Mouse (Mus musculus) left cerebral cortex, adult 8-10 months (tissue): ENCODE results near the gene Cacna1b. TPM values are rescaled to one million over a fixed set of nuclear protein-coding genes. Genes with fewer than 3 reads are reported as not detected.

Experiments
- DNase-seq, 2 experiments: peaks; one replicate each; pipeline ENCODE4 v3.0.0; 2022; ENCODE audit warnings: low spot score in 2 of 2
- total RNA-seq, 4 experiments: library from RNA; stranded (reverse); gene quantifications; 2 replicates each; pipeline ENCODE4 v1.2.4; 2022

Cacna1b gene
- 10 to 100 TPM; 72.0 to 83.7 (median 80.1) TPM for total RNA-seq

DNA sequence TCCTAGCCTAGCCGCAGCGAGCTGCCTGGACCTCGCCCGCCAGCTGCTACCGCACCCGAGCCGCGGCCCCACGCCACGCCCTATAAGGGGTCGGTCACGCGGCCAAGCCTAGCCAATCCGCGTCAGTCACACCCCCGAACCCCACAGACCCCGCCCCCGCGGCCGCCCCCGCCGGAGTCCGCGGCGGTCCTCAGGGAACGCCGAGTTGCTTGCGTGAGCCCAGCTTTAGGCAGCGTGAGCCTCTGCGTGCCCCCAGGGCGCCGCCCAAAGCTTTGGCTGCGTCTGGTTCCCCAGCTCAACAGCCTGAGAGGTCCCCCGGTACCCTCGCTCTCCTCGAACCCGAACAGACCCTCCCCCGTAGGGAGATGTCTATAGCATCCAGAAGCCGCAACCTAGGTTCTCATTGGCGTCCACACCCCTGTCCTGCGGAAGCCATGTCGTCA is at the start of gene Cacna1b:
TSS of gene Cacna1b (minus strand) at position 38 of the 443 bp plus-strand sequence.
- peak; percentile 88 to 92 for DNase-seq

GRCm38 (mm10) chr2:24809746-24810145 is 46.8 kb upstream of the Cacna1b start:
- DNase-seq = no peak

DNA sequence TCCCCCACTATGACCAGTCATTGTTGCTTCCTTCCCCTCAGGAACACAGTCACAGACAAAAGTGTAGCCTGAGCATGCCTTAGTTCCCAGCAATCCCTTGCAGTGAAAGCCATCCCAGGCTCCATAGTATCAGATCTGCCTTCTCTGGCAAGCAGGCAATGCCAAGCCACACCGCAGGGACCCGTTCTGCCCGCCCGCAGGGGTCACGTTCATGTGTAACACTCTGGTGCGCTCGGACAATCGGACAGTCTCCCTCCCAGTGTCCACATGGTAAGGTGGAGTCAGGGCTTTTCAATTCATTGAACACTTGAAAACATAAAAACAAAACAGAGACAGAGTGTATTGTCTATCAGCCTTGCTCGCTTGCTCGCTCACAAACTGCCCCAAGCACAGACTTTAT is 44.7 kb upstream of the Cacna1b start:
- DNase-seq = no peak

- DNase-seq = peak in 1 of 2 experiments; percentile 62
These were observed 44.1 kb upstream of the Cacna1b start for GRCm38 (mm10) chr2:24807036-24807435.

- DNase-seq = peak in 1 of 2 experiments; percentile 26
These were observed 43.2 kb upstream of the Cacna1b start for GRCm38 (mm10) chr2:24806143-24806542.

GRCm38 (mm10) chr2:24805621-24806020 is 42.7 kb upstream of the Cacna1b start:
- no peak for DNase-seq

- no peak for DNase-seq
These were observed 34.0 kb upstream of the Cacna1b start for GRCm38 (mm10) chr2:24796833-24797457.

GRCm38 (mm10) chr2:24787250-24787649 is 24.3 kb upstream of the Cacna1b start:
- DNase-seq = no peak

GRCm38 (mm10) chr2:24781253-24781652 is 18.3 kb upstream of the Cacna1b start:
- DNase-seq = no peak

DNA sequence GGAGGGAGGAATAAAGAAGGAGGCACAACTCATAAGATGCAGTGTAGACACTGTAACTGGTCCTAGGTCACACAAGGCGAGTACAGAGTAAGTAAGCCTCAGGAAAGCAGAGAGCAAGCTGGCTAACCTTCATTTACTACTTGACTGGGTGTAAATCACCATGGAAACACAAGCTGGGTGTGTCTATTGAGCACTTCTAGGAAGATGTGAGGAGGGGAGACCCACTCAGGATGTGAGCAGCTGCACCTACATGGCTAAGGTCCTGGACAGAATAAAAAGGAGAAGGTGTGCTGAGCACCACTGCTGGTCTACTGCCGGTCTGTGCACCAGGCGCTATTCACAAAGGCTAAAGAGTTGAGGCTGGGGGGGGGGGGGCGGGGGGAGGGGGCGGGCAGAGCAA is 13.9 kb upstream of the Cacna1b start:
- no peak for DNase-seq

DNA sequence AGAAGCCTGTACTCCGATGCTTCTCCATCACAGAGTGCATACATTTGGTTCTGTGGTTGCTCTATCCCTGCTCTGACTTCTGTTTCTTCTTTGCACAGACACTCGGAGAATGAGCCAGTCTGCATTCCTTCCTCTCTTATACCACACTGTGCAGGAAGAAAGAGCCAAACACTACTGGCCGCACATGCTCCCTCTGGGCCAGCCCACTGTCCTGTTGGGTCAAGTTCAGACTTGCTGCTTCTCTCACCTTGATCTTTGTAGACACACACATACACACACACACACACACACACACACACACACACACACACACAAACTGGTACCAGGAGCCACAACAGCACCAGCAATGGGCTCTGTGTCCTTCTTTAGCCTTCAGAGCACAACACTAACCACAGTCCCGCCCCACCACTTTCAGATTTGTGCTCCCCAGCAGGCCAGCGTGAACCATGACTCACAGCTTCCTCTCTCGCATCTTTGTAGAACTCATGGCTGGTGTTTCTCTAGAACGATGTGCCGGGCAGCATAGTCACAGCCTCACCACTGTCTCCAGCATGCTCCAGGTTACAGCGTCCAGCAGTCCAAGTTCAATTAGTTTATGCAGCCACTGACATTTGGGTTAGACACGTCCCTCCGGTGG is 13.1 kb upstream of the Cacna1b start:
- DNase-seq = no peak

DNA sequence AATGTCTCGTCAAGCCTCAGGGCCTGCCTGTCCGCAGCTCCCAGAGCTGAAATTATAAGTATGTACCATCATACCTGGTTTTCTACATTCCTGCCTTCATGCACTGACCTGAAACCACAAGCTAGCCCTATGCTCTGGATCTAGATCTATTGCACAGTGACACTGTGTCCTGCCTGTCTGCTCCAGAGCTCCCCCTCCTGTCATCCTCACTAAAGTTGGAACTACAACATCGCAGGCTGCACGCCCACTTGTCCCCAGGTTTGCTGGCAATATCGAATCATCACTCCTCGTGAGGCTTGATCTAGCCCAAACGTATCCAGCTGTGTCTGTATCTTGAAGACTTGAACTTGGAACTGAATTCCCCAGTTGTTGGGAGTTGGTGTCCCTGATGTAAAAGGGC is 11.9 kb upstream of the Cacna1b start:
- DNase-seq = no peak

GRCm38 (mm10) chr2:24770861-24771260 is 7.9 kb upstream of the Cacna1b start:
- no peak for DNase-seq

- peak; percentile 40 to 67 for DNase-seq
These were observed 449 bp downstream of the Cacna1b start for GRCm38 (mm10) chr2:24762446-24762960.

GRCm38 (mm10) chr2:24761923-24762445 is 968 bp downstream of the Cacna1b start:
- peak; percentile 54 to 70 for DNase-seq

DNA sequence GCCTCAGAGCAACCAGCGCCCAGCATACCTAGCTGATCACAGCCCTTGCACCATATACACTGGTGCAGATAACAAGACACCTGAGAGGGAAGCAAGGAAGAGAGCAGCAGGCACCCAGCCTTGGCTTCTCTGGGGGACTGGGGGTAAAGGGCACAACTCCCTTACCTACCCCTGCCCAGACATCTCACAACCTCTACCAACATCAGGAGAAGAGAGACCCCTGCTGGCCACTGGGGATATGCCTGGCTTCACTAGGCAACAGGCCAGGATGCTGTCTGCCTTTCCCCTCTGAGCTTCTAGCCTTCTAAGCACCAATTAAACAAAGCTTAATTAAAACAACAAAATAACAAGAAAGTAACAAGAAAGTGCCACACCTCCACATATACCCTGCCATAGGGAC is 7.7 kb downstream of the Cacna1b start:
- DNase-seq = peak in 1 of 2 experiments; percentile 47

DNA sequence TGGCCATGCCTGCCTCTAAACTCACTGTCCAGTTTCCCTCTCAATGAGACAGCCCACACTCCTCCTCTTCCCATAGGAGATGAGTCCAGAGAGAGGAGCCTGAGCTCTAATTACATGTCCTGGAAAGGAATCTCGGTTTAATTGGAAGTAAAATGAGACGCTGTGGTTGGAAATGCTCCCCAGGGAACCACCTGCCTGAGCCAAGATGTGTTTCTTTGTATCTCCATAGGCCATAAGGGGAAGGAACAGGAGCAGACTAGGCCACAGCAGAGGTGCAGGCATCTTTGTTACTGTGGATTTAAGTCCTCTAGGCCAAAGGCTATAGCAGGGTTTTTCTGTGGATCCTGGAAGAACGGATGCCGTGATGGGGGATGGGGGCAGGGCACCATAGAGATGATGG is 10.4 kb downstream of the Cacna1b start:
- DNase-seq = no peak

- DNase-seq = no peak
These were observed 12.9 kb downstream of the Cacna1b start for GRCm38 (mm10) chr2:24750051-24750450.

- no peak for DNase-seq
These were observed 15.1 kb downstream of the Cacna1b start for GRCm38 (mm10) chr2:24747878-24748277.

GRCm38 (mm10) chr2:24739701-24740100 is 23.3 kb downstream of the Cacna1b start:
- DNase-seq = no peak

DNA sequence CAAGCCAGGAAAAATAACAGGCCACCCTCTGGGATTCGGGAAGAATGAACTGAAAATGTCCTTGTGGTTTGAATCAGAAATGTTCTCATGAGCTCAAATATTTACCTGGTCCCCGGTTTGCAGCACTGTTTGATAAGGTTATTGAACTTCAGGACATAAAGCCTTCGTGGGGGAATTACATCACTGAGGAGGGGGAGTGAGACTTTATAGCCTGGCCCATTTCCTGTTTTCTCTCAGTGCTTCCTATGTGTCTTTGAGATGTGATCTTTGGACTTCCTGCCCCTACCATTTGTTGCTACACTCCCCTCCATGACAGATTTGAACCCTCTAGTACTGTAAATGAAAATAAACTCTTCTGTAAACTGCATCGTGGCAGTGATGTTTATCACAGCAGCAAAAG is 29.8 kb downstream of the Cacna1b start:
- DNase-seq = no peak

DNA sequence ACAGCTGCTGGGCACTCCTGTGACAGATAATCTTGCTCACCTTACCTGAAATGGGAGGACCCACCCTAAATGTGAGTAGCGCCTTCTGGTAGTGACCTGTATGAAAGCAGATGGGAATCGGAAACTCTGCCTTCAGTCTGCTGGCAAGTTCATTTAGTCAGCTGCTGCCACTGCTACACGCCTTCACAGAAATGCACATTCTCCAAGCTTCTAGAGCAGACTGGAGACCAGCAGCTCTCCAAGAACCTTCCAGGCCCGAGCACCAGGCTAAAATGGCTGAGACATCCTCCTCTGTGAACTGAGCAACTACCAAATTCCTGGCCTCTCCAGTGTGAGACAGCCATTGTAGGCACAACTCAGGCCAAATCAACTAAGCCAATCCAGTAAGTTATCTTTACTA is 37.1 kb downstream of the Cacna1b start:
- no peak for DNase-seq
